Mouse (Mus musculus) CD4-positive naive resting alpha-beta T cell, adult 76 days (primary cell): ENCODE data around the gene Krt33b. TPM values are rescaled to one million over a fixed set of nuclear protein-coding genes. Genes with fewer than 3 reads are reported as not detected.

Experiments used
- total RNA-seq: library from RNA; stranded (reverse); gene quantifications from one replicate; pipeline ENCODE4 v1.2.4, GENCODE M21; 2023

The Krt33b gene
- total RNA-seq = not detected

GRCm38 (mm10) chr11:100029768-100030167, at the start of gene Krt33b:
Krt33b (minus strand) TSS chr11:100029868.

GRCm38 (mm10) chr11:100050451-100050850, 20.8 kb upstream of the Krt33b start, which contains the start of gene Krt31:
Krt31 (minus strand) TSS chr11:100050551.

GRCm38 (mm10) chr11:100041454-100041853, 11.8 kb upstream of the Krt33b start, which contains the start of gene Krt34:
Krt34 (minus strand) TSS chr11:100041554.

GRCm38 (mm10) chr11:100016112-100016511, 13.6 kb downstream of the Krt33b start, which contains the start of gene Krt33a:
Krt33a (minus strand) TSS chr11:100016212.

GRCm38 (mm10) chr11:99993620-99994383, 35.9 kb downstream of the Krt33b start, which contains the start of gene Krtap17-1:
Krtap17-1 (minus strand) TSS chr11:99993994.

GRCm38 (mm10) chr11:99986180-99986647, 43.5 kb downstream of the Krt33b start, which contains the start of gene Krtap16-1:
Krtap16-1 (minus strand) TSS chr11:99986597.

GRCm38 (mm10) chr11:99978953-99979352, 50.7 kb downstream of the Krt33b start, which contains the start of gene Krtap29-1:
Krtap29-1 (minus strand) TSS chr11:99979053.

Other genes with a start within 250 kb of the Krt33b start
- gene Krtap4-8, start 249.2 kb downstream of the Krt33b start, total RNA-seq = not detected
- gene Krtap4-9, start 244.7 kb downstream of the Krt33b start, total RNA-seq = not detected
- not detected for gene Gm11596, start 236.4 kb downstream of the Krt33b start, total RNA-seq
- gene Gm11569, start 230.9 kb downstream of the Krt33b start, total RNA-seq = not detected
- not detected for gene Gm11554, start 225.4 kb downstream of the Krt33b start, total RNA-seq
- gene Krtap4-13, start 220.0 kb downstream of the Krt33b start, total RNA-seq = not detected
- gene Gm11564, start 214.2 kb downstream of the Krt33b start, total RNA-seq = not detected
- not detected for gene 2300003K06Rik, start 191.8 kb downstream of the Krt33b start, total RNA-seq
- not detected for gene Krtap4-16, start 178.3 kb downstream of the Krt33b start, total RNA-seq
- not detected for gene Gm11568, start 172.0 kb downstream of the Krt33b start, total RNA-seq
- gene Gm11559, start 165.4 kb downstream of the Krt33b start, total RNA-seq = not detected
- gene Krtap9-1, start 156.5 kb downstream of the Krt33b start, total RNA-seq = not detected
- gene Gm11567, start 150.7 kb downstream of the Krt33b start, total RNA-seq = not detected
- gene Krtap31-1, start 121.9 kb downstream of the Krt33b start, total RNA-seq = not detected
- not detected for gene Gm11565, start 115.1 kb downstream of the Krt33b start, total RNA-seq
- not detected for gene Krtap31-2, start 93.6 kb downstream of the Krt33b start, total RNA-seq
- gene Krtap9-5, start 81.4 kb downstream of the Krt33b start, total RNA-seq = not detected
- gene Krtap29-1, start 50.8 kb downstream of the Krt33b start, total RNA-seq = not detected
- gene Krtap16-1, start 43.3 kb downstream of the Krt33b start, total RNA-seq = not detected
- not detected for gene Krtap17-1, start 35.9 kb downstream of the Krt33b start, total RNA-seq
- not detected for gene Krt33a, start 13.7 kb downstream of the Krt33b start, total RNA-seq
- not detected for gene Krt34, start 11.7 kb upstream of the Krt33b start, total RNA-seq
- gene Krt31, start 20.7 kb upstream of the Krt33b start, total RNA-seq = not detected
- gene Krt32, start 58.4 kb upstream of the Krt33b start, total RNA-seq = not detected
- gene Krt35, start 66.4 kb upstream of the Krt33b start, total RNA-seq = not detected
- not detected for gene Krt36, start 75.8 kb upstream of the Krt33b start, total RNA-seq
- gene Krt13, start 91.7 kb upstream of the Krt33b start, total RNA-seq = not detected
- not detected for gene Krt15, start 106.1 kb upstream of the Krt33b start, total RNA-seq
- not detected for gene Krt19, start 118.8 kb upstream of the Krt33b start, total RNA-seq
- not detected for gene Krt9, start 163.4 kb upstream of the Krt33b start, total RNA-seq
- not detected for gene Krt14, start 177.7 kb upstream of the Krt33b start, total RNA-seq
- gene Krt16, start 219.0 kb upstream of the Krt33b start, total RNA-seq = not detected
- not detected for gene Krt17, start 231.2 kb upstream of the Krt33b start, total RNA-seq
- not detected for gene Krt42, start 240.0 kb upstream of the Krt33b start, total RNA-seq